Mouse (Mus musculus) bone marrow macrophage, adult 2 months (primary cell): ENCODE measurements around the gene Nav2.

Experiments
- CTCF ChIP-seq: IDR thresholded peaks from 2 replicates; pipeline ENCODE4 v1.5.1; 2012; ENCODE audit warnings: low read depth, mild to moderate bottlenecking, low read length, moderate library complexity
- POLR2A ChIP-seq: IDR thresholded peaks from 2 replicates; pipeline ENCODE4 v1.6.1; 2012; ENCODE audit warnings: mild to moderate bottlenecking, low read depth, low read length, borderline replicate concordance

GRCm38 (mm10) chr7:49071141-49071567 lies 162.6 kb downstream of the Nav2 start:
- TF ChIP-seq POLR2A (no peak), CTCF (no peak)
